Mouse (Mus musculus) hindbrain, embryonic 13.5 days (tissue): ENCODE data around the gene Polr2l. TPM values are rescaled to one million over a fixed set of nuclear protein-coding genes. Genes with fewer than 3 reads are reported as not detected.
A peak's percentile ranks its signal among the peaks of the same experiment; 100 is the strongest.

Experiments
- ATAC-seq: fragments of 200-750 bp; cut with Nextera tagmentation; 2 replicates; pipeline ENCODE4 v1.8.0; 2017; ENCODE audit warnings: moderate TSS enrichment; ENCODE audit not compliant: low FRiP score
- H3K27ac ChIP-seq: fragments of 300-500 bp; sonication (generic); 2 replicates; pipeline ENCODE4 v1.5.1; 2015; ENCODE audit warnings: inconsistent platforms, mild to moderate bottlenecking, moderate library complexity
- H3K27me3 ChIP-seq: fragments of 300-500 bp; sonication (generic); 2 replicates; pipeline ENCODE4 v1.6.1; 2015; ENCODE audit warnings: mild to moderate bottlenecking, inconsistent platforms
- H3K36me3 ChIP-seq: fragments of 300-500 bp; sonication (generic); 2 replicates; pipeline ENCODE4 v1.6.1; 2015; ENCODE audit warnings: mild to moderate bottlenecking, inconsistent platforms
- H3K4me1 ChIP-seq: fragments of 300-500 bp; sonication (generic); replicated peaks from 2 replicates; pipeline ENCODE4 v1.6.1; 2015; ENCODE audit warnings: inconsistent platforms
- H3K4me2 ChIP-seq: fragments of 300-500 bp; sonication (generic); 2 replicates; pipeline ENCODE4 v1.6.1; 2015; ENCODE audit warnings: inconsistent platforms, mild to moderate bottlenecking, moderate library complexity
- H3K4me3 ChIP-seq: fragments of 300-500 bp; sonication (generic); 2 replicates; pipeline ENCODE4 v1.5.1; 2015; ENCODE audit warnings: mild to moderate bottlenecking, inconsistent platforms
- H3K9ac ChIP-seq: fragments of 300-500 bp; sonication (generic); 2 replicates; pipeline ENCODE4 v1.6.1; 2015; ENCODE audit warnings: mild to moderate bottlenecking, inconsistent platforms
- H3K9me3 ChIP-seq: fragments of 300-500 bp; sonication (generic); 2 replicates; pipeline ENCODE4 v1.6.1; 2016; ENCODE audit warnings: inconsistent platforms
- WGBS: fragments of 180-500 bp; shearing (Covaris S2); methylation state at CpG from one replicate; pipeline ENCODE4 v1.1.7; 2015; 5-methylcytosine and 5-hydroxymethylcytosine counted together
- polyA plus RNA-seq: library from polyadenylated mRNA; unstranded; fragments of >200 nt; fragmentation: Nextera tagmentation; extraction: Ambion mirVana; gene quantifications from 2 replicates; pipeline ENCODE4 v1.2.1, GENCODE M21; 2015

The Polr2l gene
- polyA plus RNA-seq, 1 experiment from 2014 or later = 88.1 TPM

DNA sequence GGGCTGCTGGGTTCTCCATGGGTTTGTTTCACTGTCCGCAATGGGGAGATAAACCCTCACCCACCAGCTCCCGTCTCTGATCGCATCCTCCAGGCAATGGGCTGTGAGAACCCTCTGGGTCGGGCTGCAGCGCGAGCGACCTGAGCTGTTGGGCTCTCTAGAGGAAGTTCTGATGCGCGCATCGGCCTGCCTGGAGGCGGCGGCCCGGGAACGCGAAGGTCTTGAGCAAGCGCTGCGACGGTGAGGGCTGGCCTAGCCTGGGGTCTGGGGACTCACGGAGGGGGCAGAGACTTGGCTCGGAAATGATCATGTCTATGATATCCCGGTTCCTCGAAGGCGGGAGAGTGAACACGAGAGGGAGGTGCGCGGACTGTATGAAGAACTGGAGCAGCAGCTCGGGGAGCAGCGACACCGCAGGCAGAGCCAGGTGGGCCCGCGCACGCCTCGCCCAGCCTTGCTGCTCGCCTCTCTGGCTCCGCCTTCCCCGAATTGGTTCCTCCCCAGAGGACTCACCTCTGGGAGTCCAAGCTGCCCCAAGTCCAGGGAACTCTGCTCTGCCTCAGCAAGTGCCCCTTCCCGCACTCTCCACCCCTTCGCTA is 10.2 kb downstream of the Polr2l start:
- Histone ChIP-seq H3K27ac (no peak overlapping the region), H3K4me3 (peak overlapping the region; percentile 24), H3K9me3 (no peaks in the 10 kb centered on the region), H3K9ac (peak overlapping the region; percentile 56), H3K36me3 (peaks cover 6% of the 10 kb centered on the region), H3K4me1 (peaks cover 54% of the 10 kb centered on the region), H3K4me2 (peak overlapping the region; percentile 39), H3K27me3 (peaks cover 76% of the 10 kb centered on the region)
- WGBS = 3% methylated on average over 37 of the region's 38 CpGs
- ATAC-seq = no peak

DNA sequence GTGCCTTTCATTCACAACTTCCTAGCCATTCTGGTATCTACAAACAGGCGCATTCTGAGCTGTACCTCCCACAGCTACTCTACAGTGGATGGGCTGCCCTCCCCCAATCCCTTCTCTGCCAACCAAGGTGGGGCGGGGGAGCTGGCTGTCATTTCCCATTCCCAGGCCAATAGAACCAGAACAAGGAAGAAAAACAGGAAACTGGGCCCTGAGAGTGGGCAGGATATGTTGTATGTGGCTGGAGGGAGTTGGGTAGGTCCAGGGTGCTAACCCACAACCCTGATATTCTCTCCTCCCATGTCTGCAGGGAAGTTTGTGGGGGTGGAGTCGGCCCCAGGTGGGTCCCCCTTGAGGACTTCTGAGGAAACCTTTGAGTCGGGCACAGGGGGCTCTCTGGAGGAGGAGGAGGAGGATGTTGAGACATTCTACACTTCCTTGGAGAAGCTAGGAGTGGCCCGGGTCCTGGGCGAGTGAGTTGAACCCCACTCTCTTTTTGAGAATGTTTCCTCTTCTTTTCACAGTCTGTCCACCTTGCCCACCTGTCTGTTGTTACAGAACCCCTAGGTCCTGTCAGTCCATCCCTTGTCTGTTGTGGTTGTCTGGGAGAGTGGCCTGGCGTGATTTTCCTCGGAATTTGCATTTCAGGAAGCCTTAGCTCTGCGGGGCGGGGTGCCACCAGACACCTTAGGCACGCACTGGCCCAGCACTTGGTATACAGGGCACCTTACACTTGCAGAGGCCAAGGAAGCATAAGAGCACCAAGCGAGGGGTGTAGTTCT is 10.9 kb downstream of the Polr2l start:
- peak overlapping the region; percentile 24 for H3K4me3 ChIP-seq
- no peaks in the 10 kb centered on the region for H3K9me3 ChIP-seq
- peaks cover 82% of the 10 kb centered on the region for H3K27me3 ChIP-seq
- H3K36me3 ChIP-seq = peaks cover 8% of the 10 kb centered on the region
- WGBS = 16% methylated on average over 12 of the region's 12 CpGs
- peaks cover 47% of the 10 kb centered on the region for H3K4me1 ChIP-seq
- peak overlapping the region; percentile 12; the same call in 1 of the 2 replicates for H3K27ac ChIP-seq
- H3K4me2 ChIP-seq = peak overlapping the region; percentile 39
- H3K9ac ChIP-seq = peak overlapping the region; percentile 56; the same call in 1 of the 2 replicates
- ATAC-seq = no peak

DNA sequence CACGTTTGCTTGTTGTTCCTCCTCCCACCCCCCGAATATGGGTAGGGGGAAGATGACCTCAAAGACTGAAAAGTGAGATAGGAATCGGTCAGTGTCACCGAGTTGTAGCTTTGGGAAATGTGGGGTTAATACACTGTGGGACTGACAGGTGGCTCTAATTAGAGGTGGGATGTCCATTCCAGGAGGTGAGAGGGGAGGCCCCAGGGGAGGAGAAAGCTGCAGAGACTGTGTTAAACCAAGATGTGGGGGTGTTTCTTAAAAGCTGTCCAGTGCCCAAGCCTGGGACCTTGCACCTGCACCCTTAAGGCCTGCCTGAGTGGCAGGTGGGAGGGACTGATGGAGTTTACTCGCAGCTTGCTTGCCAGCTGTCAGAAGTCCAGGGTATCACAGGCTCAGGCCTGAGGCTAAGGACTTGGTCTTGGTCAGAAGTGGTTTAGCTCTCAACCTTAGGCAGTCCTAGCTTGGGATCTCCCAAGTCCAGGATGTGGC is 12.6 kb downstream of the Polr2l start:
- Histone ChIP-seq H3K4me3 (peak overlapping the region; percentile 40; the same call in 1 of the 2 replicates), H3K27me3 (peaks cover 90% of the 10 kb centered on the region), H3K27ac (no peak overlapping the region), H3K4me2 (peak overlapping the region; percentile 60), H3K9me3 (no peaks in the 10 kb centered on the region), H3K36me3 (peaks cover 23% of the 10 kb centered on the region), H3K4me1 (peaks cover 30% of the 10 kb centered on the region), H3K9ac (no peak overlapping the region)
- WGBS = 22% methylated on average over 5 of the region's 5 CpGs
- ATAC-seq = no peak

DNA sequence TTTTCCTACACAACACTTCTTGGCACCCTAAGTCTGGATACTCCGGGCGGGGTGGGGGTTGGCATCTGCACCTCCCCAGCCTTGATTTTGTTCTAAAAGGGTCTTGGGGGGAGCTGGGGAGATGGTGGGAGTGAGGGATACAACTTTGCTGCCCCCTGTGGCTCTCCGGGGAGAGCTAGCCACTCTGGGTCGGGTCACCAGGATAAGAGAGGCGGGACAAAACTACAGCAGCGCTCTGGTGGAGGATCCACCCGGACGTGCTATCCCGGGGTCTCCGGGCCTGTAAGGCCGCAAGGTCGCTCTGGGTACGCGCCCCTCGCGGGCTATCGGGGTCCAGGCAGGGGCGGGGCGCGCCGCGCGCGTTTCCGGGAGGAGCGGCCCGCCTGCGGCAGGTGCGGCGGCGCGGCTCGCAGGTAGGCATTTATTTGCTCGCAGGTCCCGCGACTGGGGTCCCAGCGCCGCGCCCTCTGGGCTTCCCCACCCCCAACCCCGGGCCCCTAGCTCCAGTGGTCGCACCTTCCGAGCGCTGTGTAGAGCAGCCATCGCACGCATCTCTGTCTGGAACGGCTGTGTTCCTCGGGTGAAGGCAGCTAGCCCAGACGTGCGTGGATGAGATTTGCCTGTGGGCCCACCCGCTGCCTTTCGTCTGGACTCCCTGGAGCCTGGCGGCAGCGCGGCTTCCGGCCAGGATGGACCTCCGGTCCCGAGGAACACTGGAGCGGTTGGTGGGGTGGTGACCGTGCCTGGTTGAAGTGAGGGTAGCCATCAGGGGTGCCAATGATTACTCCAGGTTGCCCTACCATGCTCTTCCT is 13.2 kb downstream of the Polr2l start:
- H3K27ac ChIP-seq = no peak overlapping the region
- peaks cover 84% of the 10 kb centered on the region for H3K27me3 ChIP-seq
- H3K4me3 ChIP-seq = peak overlapping the region; percentile 40
- peaks cover 24% of the 10 kb centered on the region for H3K36me3 ChIP-seq
- H3K9ac ChIP-seq = peak overlapping the region; percentile 69
- no peaks in the 10 kb centered on the region for H3K9me3 ChIP-seq
- H3K4me1 ChIP-seq = peaks cover 24% of the 10 kb centered on the region
- no peak for ATAC-seq
- 5% methylated on average over 52 of the region's 59 CpGs for WGBS
- H3K4me2 ChIP-seq = peak overlapping the region; percentile 60

DNA sequence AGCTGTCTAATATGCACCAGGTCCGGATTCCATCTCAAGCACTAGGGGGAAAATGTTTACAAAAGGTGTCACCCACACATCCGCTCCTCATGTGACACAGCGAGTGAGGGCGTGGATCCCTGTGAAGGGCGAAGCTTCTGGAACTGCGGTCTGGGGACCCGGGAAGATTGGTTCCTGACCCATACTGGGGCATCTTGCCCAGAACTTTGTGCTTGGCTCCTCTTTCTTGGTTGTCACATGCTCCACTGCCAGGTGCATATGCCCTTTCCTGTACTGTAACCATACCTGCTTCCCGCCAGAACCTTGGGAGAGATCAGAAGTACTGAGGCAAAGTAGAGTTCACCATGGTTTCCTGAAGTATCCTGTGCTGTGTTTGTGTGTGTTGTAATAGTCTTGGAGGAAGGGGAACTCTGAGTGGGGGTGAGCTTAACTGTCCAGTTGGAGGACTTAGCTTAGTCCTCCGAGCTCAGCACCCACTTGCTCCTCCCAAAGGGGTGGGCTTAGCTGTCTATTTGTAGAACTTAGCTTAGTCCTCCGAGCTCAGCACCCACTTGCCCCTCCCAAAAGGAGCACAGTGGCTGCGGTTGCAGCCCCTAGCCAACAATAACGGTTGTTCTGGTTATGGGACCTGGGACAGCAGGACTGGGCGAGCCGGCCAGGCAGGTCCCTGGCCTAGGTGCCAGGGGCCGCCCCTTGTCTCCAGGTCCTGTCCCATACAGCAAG is 14.4 kb downstream of the Polr2l start, which contains the start of gene Cracr2b:
Cracr2b (plus strand) TSS at position 704 of the 723 bp plus-strand sequence.
- WGBS = 78% methylated on average over 15 of the region's 15 CpGs
- no peaks in the 10 kb centered on the region for H3K9me3 ChIP-seq
- H3K4me2 ChIP-seq = peak within 1 kb of the TSS; percentile 60
- H3K36me3 ChIP-seq = peaks cover 24% of the 10 kb centered on the region
- no peak for ATAC-seq
- H3K4me1 ChIP-seq = peaks cover 30% of the 10 kb centered on the region
- H3K27ac ChIP-seq = no peak within 1 kb of the TSS
- peaks cover 75% of the 10 kb centered on the region for H3K27me3 ChIP-seq
- H3K4me3 ChIP-seq = peak within 1 kb of the TSS; percentile 40
- peak within 1 kb of the TSS; percentile 69 for H3K9ac ChIP-seq

DNA sequence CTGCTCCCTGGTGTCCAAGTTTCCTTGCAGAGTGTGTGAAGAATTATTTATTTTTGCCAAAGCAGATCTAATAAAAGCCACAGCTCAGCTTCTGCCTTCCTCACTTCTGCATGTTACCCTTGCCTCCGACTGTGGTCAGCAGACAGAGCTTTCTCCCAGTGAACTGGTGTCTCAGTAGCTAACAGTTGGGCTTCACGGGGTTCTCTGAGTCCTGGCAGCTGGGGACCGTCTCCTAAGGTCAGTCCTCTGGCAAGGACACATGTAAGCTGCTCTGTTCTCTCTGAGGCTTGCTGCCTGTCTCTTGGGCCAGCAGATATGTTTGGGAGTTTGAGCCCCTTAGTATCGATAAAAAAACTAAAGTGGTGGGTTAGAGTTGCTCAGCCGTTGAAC is 14.9 kb downstream of the Polr2l start:
- Histone ChIP-seq H3K27me3 (peaks cover 70% of the 10 kb centered on the region), H3K4me3 (no peak overlapping the region), H3K27ac (no peak overlapping the region), H3K9ac (no peak overlapping the region), H3K36me3 (peaks cover 24% of the 10 kb centered on the region), H3K4me2 (no peak overlapping the region), H3K4me1 (peaks cover 33% of the 10 kb centered on the region), H3K9me3 (no peaks in the 10 kb centered on the region)
- no peak for ATAC-seq
- 73% methylated on average over 5 of the region's 5 CpGs for WGBS

DNA sequence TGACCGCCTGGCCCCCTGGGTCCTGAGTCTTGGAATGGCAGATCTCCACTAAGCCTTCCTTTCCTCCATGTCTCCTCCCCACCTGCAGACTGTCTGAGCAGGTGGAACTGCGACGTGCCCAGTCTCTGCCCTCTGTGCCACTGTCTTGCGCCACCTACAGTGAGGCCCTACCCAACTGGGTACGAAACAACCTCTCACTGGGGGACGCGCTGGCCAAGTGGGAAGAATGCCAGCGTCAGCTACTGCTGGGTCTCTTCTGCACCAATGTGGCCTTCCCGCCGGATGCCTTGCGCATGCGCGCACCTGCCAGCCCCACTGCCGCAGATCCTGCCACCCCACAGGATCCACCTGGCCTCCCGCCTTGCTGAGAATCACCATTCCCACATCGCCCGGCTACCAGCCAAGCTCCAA is 15.6 kb downstream of the Polr2l start:
- H3K4me1 ChIP-seq = peaks cover 35% of the 10 kb centered on the region
- H3K27me3 ChIP-seq = peaks cover 63% of the 10 kb centered on the region
- H3K9me3 ChIP-seq = no peaks in the 10 kb centered on the region
- no peak overlapping the region for H3K4me2 ChIP-seq
- WGBS = 91% methylated on average over 17 of the region's 17 CpGs
- no peak for ATAC-seq
- no peak overlapping the region for H3K4me3 ChIP-seq
- H3K27ac ChIP-seq = no peak overlapping the region
- H3K36me3 ChIP-seq = peaks cover 24% of the 10 kb centered on the region
- H3K9ac ChIP-seq = no peak overlapping the region

DNA sequence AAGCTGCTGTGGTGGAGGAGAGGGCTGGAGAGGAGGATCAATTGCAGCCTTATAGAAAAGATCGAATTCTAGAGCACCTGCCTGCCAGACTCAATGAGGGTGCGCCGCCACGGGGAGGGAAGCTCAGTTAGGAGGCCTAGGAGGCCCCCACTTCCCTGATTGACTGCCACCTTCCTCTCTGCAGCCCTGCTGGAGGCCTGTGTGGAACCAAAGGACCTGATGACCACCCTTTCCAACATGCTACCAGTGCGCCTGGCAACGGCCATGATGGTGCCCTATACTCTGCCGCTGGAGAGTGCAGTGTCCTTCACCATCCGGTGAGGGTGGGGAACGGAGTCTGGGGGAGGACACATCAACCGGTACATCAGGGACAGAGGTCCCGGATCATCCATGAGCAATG is 16.3 kb downstream of the Polr2l start:
- H3K4me1 ChIP-seq = peaks cover 35% of the 10 kb centered on the region
- peaks cover 24% of the 10 kb centered on the region for H3K36me3 ChIP-seq
- H3K4me3 ChIP-seq = no peak overlapping the region
- H3K9ac ChIP-seq = no peak overlapping the region
- H3K27ac ChIP-seq = no peak overlapping the region
- peaks cover 56% of the 10 kb centered on the region for H3K27me3 ChIP-seq
- WGBS = 91% methylated on average over 11 of the region's 11 CpGs
- no peak for ATAC-seq
- H3K4me2 ChIP-seq = no peak overlapping the region
- no peaks in the 10 kb centered on the region for H3K9me3 ChIP-seq

DNA sequence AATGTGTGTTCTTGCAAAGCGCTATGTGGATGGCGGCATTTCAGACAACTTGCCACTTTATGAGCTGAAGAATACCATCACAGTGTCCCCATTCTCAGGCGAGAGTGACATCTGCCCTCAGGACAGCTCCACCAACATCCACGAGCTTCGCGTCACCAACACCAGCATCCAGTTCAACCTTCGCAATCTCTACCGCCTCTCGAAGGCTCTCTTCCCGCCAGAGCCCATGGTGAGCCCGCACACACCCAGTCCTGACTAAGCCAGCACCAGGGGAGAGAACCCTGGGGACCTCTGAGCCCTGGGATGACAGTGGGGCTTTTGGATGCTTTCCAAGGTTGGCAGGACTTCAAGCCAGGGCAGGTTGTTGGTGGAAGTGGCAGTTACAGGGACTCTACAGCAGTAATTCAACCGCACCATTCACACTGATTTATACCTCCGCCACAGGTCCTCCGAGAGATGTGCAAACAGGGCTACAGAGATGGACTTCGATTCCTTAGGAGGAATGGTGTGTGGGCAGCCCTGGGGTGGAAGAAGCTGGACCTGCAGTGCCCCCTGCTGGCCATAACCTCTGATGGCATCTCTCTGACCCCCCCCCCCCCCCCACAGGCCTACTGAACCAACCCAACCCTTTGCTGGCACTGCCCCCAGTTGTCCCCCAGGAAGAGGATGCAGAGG is 16.8 kb downstream of the Polr2l start:
- WGBS = 76% methylated on average over 15 of the region's 15 CpGs
- H3K4me1 ChIP-seq = peaks cover 35% of the 10 kb centered on the region
- no peaks in the 10 kb centered on the region for H3K9me3 ChIP-seq
- H3K27me3 ChIP-seq = peaks cover 51% of the 10 kb centered on the region
- no peak overlapping the region for H3K9ac ChIP-seq
- no peak overlapping the region for H3K4me2 ChIP-seq
- H3K4me3 ChIP-seq = no peak overlapping the region
- no peak for ATAC-seq
- H3K36me3 ChIP-seq = peaks cover 24% of the 10 kb centered on the region
- H3K27ac ChIP-seq = no peak overlapping the region

DNA sequence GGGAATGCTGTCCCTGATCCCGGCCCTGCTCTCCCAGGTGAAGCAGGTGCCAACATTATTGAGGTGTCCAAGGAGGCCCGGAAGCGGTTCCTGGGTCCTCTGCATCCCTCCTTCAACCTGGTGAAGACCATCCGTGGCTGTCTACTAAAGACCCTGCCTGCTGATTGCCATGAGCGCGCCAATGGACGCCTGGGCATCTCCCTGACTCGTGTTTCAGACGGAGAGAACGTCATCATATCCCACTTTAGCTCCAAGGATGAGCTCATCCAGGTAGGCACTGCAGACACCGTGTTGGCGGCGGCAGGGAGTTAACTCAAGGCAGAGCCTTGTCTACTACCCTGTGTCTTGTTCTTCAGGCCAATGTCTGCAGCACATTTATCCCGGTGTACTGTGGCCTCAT is 17.7 kb downstream of the Polr2l start:
- no peak for ATAC-seq
- no peak overlapping the region for H3K27ac ChIP-seq
- H3K4me3 ChIP-seq = no peak overlapping the region
- H3K9ac ChIP-seq = no peak overlapping the region
- H3K4me2 ChIP-seq = no peak overlapping the region
- H3K9me3 ChIP-seq = no peaks in the 10 kb centered on the region
- WGBS = 96% methylated on average over 14 of the region's 14 CpGs
- H3K4me1 ChIP-seq = peaks cover 34% of the 10 kb centered on the region
- H3K36me3 ChIP-seq = peaks cover 25% of the 10 kb centered on the region
- H3K27me3 ChIP-seq = peaks cover 42% of the 10 kb centered on the region

DNA sequence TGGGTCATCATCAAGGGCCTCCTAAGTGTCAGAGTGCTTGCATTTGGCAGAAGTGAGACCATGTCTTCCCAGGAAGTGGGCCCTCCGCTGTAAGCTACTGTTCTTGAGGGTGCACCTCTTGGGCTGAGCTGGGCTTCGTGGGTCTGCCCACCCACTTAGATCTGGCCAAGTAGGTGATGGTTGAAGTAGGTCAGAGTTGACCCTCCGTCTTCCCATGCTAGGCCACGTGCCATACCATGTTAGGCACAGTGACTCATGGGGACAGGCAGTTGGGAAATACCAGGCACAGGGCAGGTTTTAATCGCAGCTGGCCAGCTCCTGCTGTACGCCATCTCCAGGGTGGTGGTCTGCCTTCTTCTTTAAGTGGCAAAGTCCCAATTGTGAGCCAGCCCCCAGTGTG is 18.2 kb downstream of the Polr2l start:
- Histone ChIP-seq H3K36me3 (peaks cover 30% of the 10 kb centered on the region), H3K4me2 (peak overlapping the region; percentile 93), H3K27me3 (peaks cover 37% of the 10 kb centered on the region), H3K4me3 (peak overlapping the region; percentile 70; the same call in 1 of the 2 replicates), H3K4me1 (peaks cover 29% of the 10 kb centered on the region), H3K27ac (no peak overlapping the region), H3K9ac (no peak overlapping the region), H3K9me3 (no peaks in the 10 kb centered on the region)
- WGBS = 88% methylated on average over 6 of the region's 6 CpGs
- no peak for ATAC-seq
